Mouse (Mus musculus): ENCODE data around the gene Atp8a2. TPM values are rescaled to one million over a fixed set of nuclear protein-coding genes. Genes with fewer than 3 reads are reported as not detected.

Gene Atp8a2
- polyA plus RNA-seq, 1 experiment from 2014 or later, result 10.3 TPM

MicroRNA genes within 50 kb of the gene (microRNA counts, 519-probe panel; counts per million panel counts)
- microRNA mmu-miR-719, result not detected

Other genes starting within 250 kb of the Atp8a2 start
- not detected in 2 replicates for gene Nupl1, start 54.3 kb upstream of the Atp8a2 start, polyA plus RNA-seq (2014; fragmentation: Nextera tagmentation; extraction: Ambion mirVana)
- 68.8 and 77.9 TPM in 2 replicates for gene Gm49336, start 54.3 kb upstream of the Atp8a2 start, polyA plus RNA-seq (2014; fragmentation: Nextera tagmentation; extraction: Ambion mirVana)
- gene Mtmr6, start 68.0 kb upstream of the Atp8a2 start, polyA plus RNA-seq (2014; fragmentation: Nextera tagmentation; extraction: Ambion mirVana), result 46.4 and 53.3 TPM in 2 replicates
- 12.0 and 12.6 TPM in 2 replicates for gene Amer2, start 176.1 kb upstream of the Atp8a2 start, polyA plus RNA-seq (2014; fragmentation: Nextera tagmentation; extraction: Ambion mirVana)